9 mouse cellular contexts compared by ENCODE assay signal in genomic region chr14:54527227-54528006, GRCm38 (mm10). TPM values are rescaled to one million over a fixed set of nuclear protein-coding genes. Genes with fewer than 3 reads are reported as not detected.
DNase-seq lines count a peak whose midpoint lies in the region; ATAC-seq and TF ChIP-seq lines count a peak whose summit lies in the region.
"Had no signal": no experiment of that assay in that cellular context is flagged by ENCODE, and none has a peak within 500 bp of the region (broad histone marks: within the 10 kb centered on the region; RNA-seq: fewer than 3 reads in every experiment).

No protein-coding gene starts in this region.

- H3K9me3 ChIP-seq in lung, embryonic 14.5 days (ENCODE audit: low read depth, low read length) = no peaks in the 10 kb centered on the region
- H3K9me3 ChIP-seq in forebrain, embryonic 15.5 days = no peaks in the 10 kb centered on the region
- no peaks in the 10 kb centered on the region for H3K9me3 ChIP-seq in midbrain, embryonic 10.5 days (replicated peaks)

- peak; percentile 70 for DNase-seq in lung, embryonic 14.5 days
- DNase-seq in lung, postnatal 36 days = no peak
- peak; percentile 88 to 89 for DNase-seq in cerebellum, postnatal 10 days
- DNase-seq in kidney, postnatal 10 days = peak; percentile 62
- peak; percentile 64 for DNase-seq in midbrain, embryonic 10.5 days (ENCODE audit: low spot score)
- DNase-seq in thymus, postnatal 25 days = peak; percentile 19
- DNase-seq in right cerebral cortex, adult 18-20 months = no peak

- peak overlapping the region; percentile 38 for H3K9ac ChIP-seq in lung, embryonic 14.5 days
- peak overlapping the region; percentile 60 for H3K9ac ChIP-seq in forebrain, embryonic 15.5 days (replicated peaks)

- 1% methylated on average over 18 of the region's 18 CpGs for WGBS in lung, embryonic 14.5 days
- WGBS in forebrain, embryonic 15.5 days = under 1% methylated on average over 18 of the region's 18 CpGs
- WGBS in midbrain, embryonic 10.5 days = under 1% methylated on average over 18 of the region's 18 CpGs

- no peak for TF ChIP-seq CTCF in lung, embryonic 14.5 days (IDR thresholded peaks at IDR 0.05; ENCODE audit: low read depth)

- ATAC-seq in lung, embryonic 14.5 days (ENCODE audit: insufficient read depth) = peak; percentile 62
- peak; percentile 78 for ATAC-seq in forebrain, embryonic 15.5 days (replicated peaks)

- H3K27me3 ChIP-seq in lung, embryonic 14.5 days (ENCODE audit: insufficient read depth, low read length) = no peaks in the 10 kb centered on the region
- H3K27me3 ChIP-seq in forebrain, embryonic 15.5 days = no peaks in the 10 kb centered on the region
- H3K27me3 ChIP-seq in midbrain, embryonic 10.5 days (ENCODE audit: low read depth, poor library complexity, severe bottlenecking) = no peaks in the 10 kb centered on the region

- H3K27ac ChIP-seq in lung, embryonic 14.5 days (ENCODE audit: low read depth) = no peak overlapping the region; the same call in 1 of the 2 replicates
- peak overlapping the region; percentile 75 for H3K27ac ChIP-seq in forebrain, embryonic 15.5 days (replicated peaks)
- H3K27ac ChIP-seq in midbrain, embryonic 10.5 days (replicated peaks) = peak overlapping the region; percentile 87
- H3K27ac ChIP-seq: macrophage had no signal

- H3K4me2 ChIP-seq in lung, embryonic 14.5 days = peak overlapping the region; percentile 67
- peak overlapping the region; percentile 60 for H3K4me2 ChIP-seq in forebrain, embryonic 15.5 days (replicated peaks)

- H3K4me3 ChIP-seq in lung, embryonic 14.5 days (ENCODE audit: low read depth, low read length) = peak overlapping the region; percentile 29
- peak overlapping the region; percentile 45 for H3K4me3 ChIP-seq in forebrain, embryonic 15.5 days
- peak overlapping the region; percentile 57 for H3K4me3 ChIP-seq in midbrain, embryonic 10.5 days

- no peaks in the 10 kb centered on the region; the same call in 1 of the 2 replicates for H3K4me1 ChIP-seq in lung, embryonic 14.5 days (ENCODE audit: insufficient read depth)
- peaks cover 9% of the 10 kb centered on the region for H3K4me1 ChIP-seq in forebrain, embryonic 15.5 days
- H3K4me1 ChIP-seq in midbrain, embryonic 10.5 days = peaks cover 22% of the 10 kb centered on the region

- H3K36me3 ChIP-seq in lung, embryonic 14.5 days (ENCODE audit: insufficient read depth) = no peaks in the 10 kb centered on the region
- H3K36me3 ChIP-seq in forebrain, embryonic 15.5 days = no peaks in the 10 kb centered on the region
- no peaks in the 10 kb centered on the region for H3K36me3 ChIP-seq in midbrain, embryonic 10.5 days

RNA-seq across cellular contexts. Expression of gene Prmt5, which starts 10.1 kb away (rescaled TPM):
- 88.2 and 96.5 TPM in 2 replicates for polyA plus RNA-seq in lung, embryonic 14.5 days (2014; fragmentation: Nextera tagmentation; extraction: Ambion mirVana)
- 101 and 102 TPM in 2 replicates for polyA plus RNA-seq in forebrain, embryonic 15.5 days (2015; fragmentation: Nextera tagmentation; extraction: Ambion mirVana)
- 148 and 155 TPM in 2 replicates for polyA plus RNA-seq in midbrain, embryonic 10.5 days (2016; fragmentation: Nextera tagmentation; extraction: Ambion mirVana)

RNA-seq across cellular contexts. Expression of gene Haus4, which starts 27.0 kb away (rescaled TPM):
- 53.0 and 60.3 TPM in 2 replicates for polyA plus RNA-seq in lung, embryonic 14.5 days (2014; fragmentation: Nextera tagmentation; extraction: Ambion mirVana)
- polyA plus RNA-seq in forebrain, embryonic 15.5 days (2015; fragmentation: Nextera tagmentation; extraction: Ambion mirVana) = 29.6 and 31.6 TPM in 2 replicates
- polyA plus RNA-seq in midbrain, embryonic 10.5 days (2016; fragmentation: Nextera tagmentation; extraction: Ambion mirVana) = 48.0 and 53.8 TPM in 2 replicates

RNA-seq across cellular contexts. Expression of gene Ajuba, which starts 49.9 kb away (rescaled TPM):
- 37.8 and 43.6 TPM in 2 replicates for polyA plus RNA-seq in lung, embryonic 14.5 days (2014; fragmentation: Nextera tagmentation; extraction: Ambion mirVana)
- 11.1 and 13.1 TPM in 2 replicates for polyA plus RNA-seq in forebrain, embryonic 15.5 days (2015; fragmentation: Nextera tagmentation; extraction: Ambion mirVana)
- polyA plus RNA-seq in midbrain, embryonic 10.5 days (2016; fragmentation: Nextera tagmentation; extraction: Ambion mirVana) = 66.6 and 88.8 TPM in 2 replicates

RNA-seq across cellular contexts. Expression of gene Rem2, which starts 51.5 kb away (rescaled TPM):
- 8.1 and 8.3 TPM in 2 replicates for polyA plus RNA-seq in lung, embryonic 14.5 days (2014; fragmentation: Nextera tagmentation; extraction: Ambion mirVana)
- polyA plus RNA-seq in forebrain, embryonic 15.5 days (2015; fragmentation: Nextera tagmentation; extraction: Ambion mirVana) = 22.9 and 23.8 TPM in 2 replicates
- 18.6 and 29.8 TPM in 2 replicates for polyA plus RNA-seq in midbrain, embryonic 10.5 days (2016; fragmentation: Nextera tagmentation; extraction: Ambion mirVana)
- polyA plus RNA-seq: macrophage had no signal

Comparison
In these comparisons a context has a peak if more than half of its experiments do, and no peak if none do; other contexts are left out.
1. DNase-seq: peak in lung, embryonic 14.5 days (single experiment), cerebellum, postnatal 10 days (2 of 2), kidney, postnatal 10 days (single experiment), midbrain, embryonic 10.5 days (single experiment) and thymus, postnatal 25 days (single experiment); none in lung, postnatal 36 days (single experiment) and right cerebral cortex, adult 18-20 months (single experiment).
2. Peak in every context shown above with its lines, with median percentiles within 50 percentile points of each other: H3K4me3 ChIP-seq.